Mouse (Mus musculus) erythroblast, embryonic 14.5 days (primary cell): ENCODE measurements around the gene Isx.

Source experiments
- GATA1 ChIP-seq: IDR thresholded peaks from 2 replicates; pipeline ENCODE4 v1.6.1; 2012; ENCODE audit warnings: low read length, inconsistent platforms, mixed read lengths
- TAL1 ChIP-seq: IDR thresholded peaks from 3 replicates; pipeline ENCODE4 v1.6.1; 2012; ENCODE audit warnings: low read length, inconsistent platforms, mixed read lengths

DNA sequence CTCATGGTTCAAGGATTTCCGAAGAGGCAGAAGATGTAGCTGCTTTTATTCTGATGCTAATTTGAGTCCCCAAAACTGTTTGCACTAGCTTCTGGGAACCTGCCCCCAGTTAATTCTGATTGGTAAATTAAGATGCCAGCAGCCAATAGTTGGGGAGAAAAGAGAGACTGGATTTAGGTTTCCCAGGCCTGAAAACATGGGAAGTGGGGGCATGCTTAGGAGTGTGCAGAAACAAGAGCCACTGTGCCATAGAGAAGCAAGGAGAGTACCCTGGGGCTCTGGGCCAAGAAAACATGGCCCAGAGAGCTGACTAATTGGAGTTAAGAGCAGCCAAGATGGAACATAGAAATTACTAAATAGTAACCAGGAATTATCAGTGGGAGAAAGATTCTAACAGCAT, 33.4 kb downstream of the Isx start:
- TF ChIP-seq TAL1: no peak
- TF ChIP-seq GATA1: no peak
